Mouse (Mus musculus) lung, postnatal 0 days (tissue): ENCODE data around the gene Gm21972.

ENCODE experiments used
- CTCF ChIP-seq: IDR thresholded peaks from 2 replicates; pipeline ENCODE4 v1.5.1; 2016; ENCODE audit warnings: antibody characterized with exemption, mild to moderate bottlenecking
- EP300 ChIP-seq: IDR thresholded peaks from 2 replicates; pipeline ENCODE4 v1.6.1; 2016; ENCODE audit warnings: antibody characterized with exemption, mild to moderate bottlenecking, control low read depth

DNA sequence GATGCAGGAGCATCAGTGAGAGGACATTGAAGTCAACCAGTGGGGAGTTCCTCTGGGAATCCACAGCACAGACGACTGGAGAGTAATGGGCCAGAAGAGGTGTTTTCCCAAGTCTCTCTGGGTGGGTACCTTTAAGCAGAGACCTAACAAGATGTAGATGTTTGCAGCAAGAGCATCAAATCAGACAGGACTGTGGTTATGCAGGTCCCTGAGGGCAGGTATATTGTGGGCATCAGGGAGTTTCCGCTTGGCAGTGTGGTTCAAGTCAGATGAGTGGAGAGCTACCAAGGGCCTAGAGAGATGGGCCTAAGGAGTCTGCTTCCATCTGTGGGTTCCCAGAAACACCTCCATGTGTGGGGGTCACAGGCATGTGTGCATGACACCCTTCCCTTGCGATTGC lies 22.6 kb downstream of the Gm21972 start:
- TF ChIP-seq CTCF (no peak), EP300 (no peak)
